Mouse (Mus musculus): ENCODE results near the gene Trak1.

GRCm38 (mm10) chr9:121414237-121414636 lies 116.9 kb downstream of the Trak1 start:
- TF ChIP-seq CTCF (IDR thresholded peaks at IDR 0.05; ENCODE audit: low read depth, low read length) (no peak), POLR2A (IDR thresholded peaks at IDR 0.05; ENCODE audit: extremely low read depth, insufficient read depth, low read length) (no peak)
